Mouse (Mus musculus): ENCODE measurements around the gene Klc3.
A peak's percentile ranks its signal among the peaks of the same experiment; 100 is the strongest.

Gene Klc3

GRCm38 (mm10) chr7:19403731-19404296 lies at the start of gene Klc3:
Klc3 (minus strand) TSS chr7:19404104.
- peak; percentile 93 for DNase-seq (ENCODE audit: low read depth, low spot score)

DNA sequence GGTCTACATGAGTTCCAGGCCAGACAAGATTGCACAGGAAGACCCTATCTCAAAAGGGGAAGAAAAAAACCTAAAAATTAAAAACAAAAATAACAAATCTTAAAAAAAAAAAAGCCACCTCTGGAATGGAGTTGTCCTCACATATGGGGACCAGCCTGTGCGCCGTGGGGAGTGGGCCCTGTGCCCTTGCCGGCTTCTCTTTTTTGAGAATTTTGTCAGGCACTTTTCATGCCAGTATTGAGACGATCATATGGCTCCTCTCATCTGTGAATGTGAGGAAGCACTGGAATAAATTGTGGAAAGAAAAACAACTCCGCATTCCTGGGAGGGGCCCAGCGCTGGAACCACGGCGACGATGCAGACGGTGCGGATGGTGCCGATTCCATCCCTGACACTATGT lies 45.3 kb upstream of the Klc3 start:
- DNase-seq (ENCODE audit: low read depth, low spot score): no peak

- DNase-seq (ENCODE audit: low read depth, low spot score): no peak
Measured at GRCm38 (mm10) chr7:19447689-19448088, 43.8 kb upstream of the Klc3 start.

- DNase-seq (ENCODE audit: low read depth, low spot score): no peak
Measured at GRCm38 (mm10) chr7:19444801-19445200, 40.9 kb upstream of the Klc3 start.

DNA sequence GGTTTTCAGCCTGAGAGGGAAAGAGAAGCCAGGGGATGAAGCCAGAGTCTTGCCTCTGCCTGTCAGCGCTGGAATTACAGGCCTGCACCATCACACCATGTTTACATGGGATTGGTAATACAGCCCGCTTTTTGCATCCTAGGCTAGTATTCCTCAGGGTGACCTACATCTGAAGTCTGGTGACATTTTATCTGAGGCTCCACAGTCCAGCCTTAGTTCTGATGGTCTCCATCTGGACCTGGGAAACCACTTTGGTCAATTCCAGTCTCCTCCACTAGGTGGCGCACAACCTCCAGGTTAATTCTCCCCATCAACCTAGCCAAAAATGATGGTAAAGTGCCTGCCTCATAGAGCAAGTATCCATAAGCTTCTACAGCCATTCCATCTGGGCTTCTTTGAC lies 39.4 kb upstream of the Klc3 start:
- peak; percentile 81 for DNase-seq (ENCODE audit: low read depth, low spot score)

- DNase-seq (ENCODE audit: low read depth, low spot score): no peak
Measured at GRCm38 (mm10) chr7:19441448-19442091, 37.7 kb upstream of the Klc3 start.

DNA sequence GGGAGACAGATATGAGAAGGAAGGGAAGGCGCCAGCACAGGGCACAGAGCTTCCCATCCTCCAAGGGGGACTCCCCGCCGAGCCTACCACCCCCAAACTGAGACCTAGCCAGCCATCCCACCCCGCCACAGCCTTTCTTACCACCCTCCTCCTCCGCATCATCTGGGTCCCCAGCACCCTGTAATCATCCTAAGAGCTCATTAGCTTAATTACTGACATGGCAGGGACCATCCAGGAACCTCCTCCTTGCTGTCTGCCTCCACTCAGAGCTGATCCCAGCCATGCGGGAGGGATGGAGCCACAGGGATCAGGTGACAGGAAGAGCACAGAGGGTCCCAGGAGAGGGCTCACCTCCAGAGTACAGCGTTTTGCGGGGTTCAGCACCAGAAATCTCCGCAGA lies 33.1 kb upstream of the Klc3 start:
- no peak for DNase-seq (ENCODE audit: low read depth, low spot score)

GRCm38 (mm10) chr7:19436276-19436675 lies 32.4 kb upstream of the Klc3 start:
- no peak for DNase-seq (ENCODE audit: low read depth, low spot score)

DNA sequence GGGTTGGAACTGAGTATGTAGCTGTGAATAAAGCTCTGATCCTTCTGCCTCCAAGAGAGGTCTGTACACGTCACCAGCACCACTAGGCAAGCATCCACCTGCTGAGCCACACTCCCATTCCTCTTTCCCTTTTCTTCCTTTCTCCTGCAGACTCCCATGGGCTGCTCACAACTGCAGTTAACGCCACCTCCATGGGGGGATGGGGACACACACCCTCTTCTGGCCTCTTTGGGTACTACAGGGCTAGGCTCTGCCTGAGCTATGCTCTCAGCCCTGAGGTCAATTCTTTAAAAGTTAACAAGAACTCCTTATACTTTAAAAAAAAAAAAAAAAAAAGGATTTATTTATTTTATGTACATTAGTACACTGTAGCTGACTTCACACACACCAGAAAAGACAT lies 28.6 kb upstream of the Klc3 start:
- peak; percentile 24 for DNase-seq (ENCODE audit: low read depth, low spot score)

- no peak for DNase-seq (ENCODE audit: low read depth, low spot score)
Measured at GRCm38 (mm10) chr7:19430402-19430801, 26.5 kb upstream of the Klc3 start.

DNA sequence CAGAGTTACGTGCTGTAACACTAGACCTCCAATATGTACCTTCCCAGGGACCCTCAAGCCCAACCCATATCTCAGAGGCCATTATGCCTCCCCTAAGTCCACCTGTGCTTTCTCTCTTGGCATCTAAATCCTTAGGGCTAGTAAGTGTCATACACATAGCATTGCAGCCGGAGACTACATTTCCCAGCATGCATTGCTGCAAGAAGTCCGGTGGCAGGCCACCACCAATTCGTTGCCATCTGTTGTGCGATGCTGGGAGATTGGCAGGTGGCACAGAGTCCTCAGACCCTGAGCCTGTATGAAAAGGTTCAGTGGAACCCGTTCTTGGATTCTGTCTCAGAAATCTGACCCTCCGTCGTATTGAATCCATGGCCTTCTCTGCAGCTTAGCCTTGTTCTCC lies 25.8 kb upstream of the Klc3 start:
- peak; percentile 38 for DNase-seq (ENCODE audit: low read depth, low spot score)

DNA sequence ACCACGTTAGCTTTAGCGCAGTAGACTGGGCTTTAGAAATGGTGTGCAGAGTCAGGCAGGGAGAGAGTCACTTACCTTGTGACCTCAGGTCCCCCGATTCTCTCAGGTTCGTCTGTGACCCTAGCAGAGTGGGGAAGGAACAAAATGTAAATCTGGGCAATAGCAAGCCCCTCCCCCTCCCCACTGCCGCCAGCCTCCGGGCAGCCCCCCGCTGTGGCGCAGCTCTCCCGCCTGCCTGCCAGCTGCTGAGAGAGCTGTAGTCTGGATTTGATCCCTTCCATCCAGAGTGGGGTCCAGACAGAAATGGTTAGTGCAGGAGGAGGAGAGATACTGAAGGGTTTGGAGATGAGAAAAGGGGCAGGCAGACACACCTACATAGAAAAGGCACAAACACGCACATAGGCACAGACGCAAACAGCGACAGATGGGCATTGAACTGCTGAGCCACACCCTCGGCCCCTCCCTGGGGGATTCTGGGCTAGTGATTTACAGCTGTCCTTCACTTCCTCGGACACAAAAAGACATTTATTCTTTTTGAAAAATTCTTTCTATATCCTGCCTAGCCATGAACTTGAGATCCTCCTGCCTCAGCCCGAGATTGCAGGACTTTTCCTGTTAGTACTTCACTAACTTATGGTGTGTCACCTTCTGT lies 24.2 kb upstream of the Klc3 start:
- DNase-seq (ENCODE audit: low read depth, low spot score): no peak

DNA sequence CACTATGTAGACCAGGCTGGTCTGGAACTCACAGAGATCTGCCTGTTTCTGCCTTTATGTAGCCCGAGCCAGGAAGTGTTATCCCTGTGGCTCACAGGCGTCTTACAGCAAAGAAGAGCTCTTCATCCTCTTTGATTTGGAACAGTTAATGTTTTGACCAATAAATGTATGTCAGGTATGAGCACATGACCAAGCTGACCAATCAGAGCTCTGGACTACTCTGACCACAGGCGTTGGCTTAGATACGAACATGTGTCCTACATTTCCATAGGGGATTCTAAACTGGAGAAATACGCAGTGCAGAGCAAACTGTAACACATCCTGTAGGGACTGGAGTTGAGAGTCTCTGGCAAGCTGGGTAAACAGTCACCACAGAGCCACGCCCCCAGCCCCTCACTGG lies 23.0 kb upstream of the Klc3 start:
- DNase-seq (ENCODE audit: low read depth, low spot score): no peak

GRCm38 (mm10) chr7:19426349-19426748 lies 22.4 kb upstream of the Klc3 start:
- no peak for DNase-seq (ENCODE audit: low read depth, low spot score)

- DNase-seq (ENCODE audit: low read depth, low spot score): no peak
Measured at GRCm38 (mm10) chr7:19424051-19424450, 20.1 kb upstream of the Klc3 start.

GRCm38 (mm10) chr7:19423083-19423482 lies 19.2 kb upstream of the Klc3 start:
- no peak for DNase-seq (ENCODE audit: low read depth, low spot score)

DNA sequence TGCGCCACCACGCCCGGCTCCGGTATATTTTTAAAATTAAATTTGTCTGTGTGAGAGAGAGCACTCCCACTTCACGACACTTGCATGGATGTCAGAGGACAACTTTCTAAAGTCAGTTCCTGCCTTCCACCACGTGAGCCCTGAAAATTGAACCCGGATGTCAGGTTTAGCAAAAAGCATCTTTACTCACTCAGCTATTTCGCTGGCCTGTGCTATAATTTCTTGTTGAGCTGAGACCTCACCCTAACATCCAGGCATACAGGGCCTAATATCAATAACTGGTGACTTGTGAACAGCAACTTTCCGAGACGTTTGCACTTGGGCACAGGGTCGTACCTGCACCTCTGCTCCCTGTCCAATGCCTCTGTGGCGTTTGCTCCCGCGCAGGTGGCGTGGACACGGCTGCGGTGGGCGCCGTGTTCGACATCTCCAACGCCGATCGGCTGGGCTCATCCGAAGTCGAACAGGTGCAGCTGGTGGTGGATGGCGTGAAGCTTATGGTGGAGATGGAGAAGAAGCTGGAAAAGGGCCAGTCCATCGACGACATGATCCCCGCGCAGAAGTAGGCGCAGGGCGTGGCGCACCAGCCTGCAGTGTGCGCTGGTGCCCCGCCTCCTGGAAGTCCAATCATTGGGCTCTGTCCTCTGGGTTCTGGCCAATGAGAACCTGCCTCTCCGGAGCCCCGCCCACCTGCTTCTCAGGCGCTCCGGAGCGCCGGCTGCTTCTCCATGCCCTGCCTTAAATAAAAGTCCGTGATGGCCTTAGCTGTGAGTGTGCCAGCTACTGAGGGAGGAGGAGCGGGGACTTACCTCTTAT lies 17.1 kb upstream of the Klc3 start:
- peak; percentile 92 for DNase-seq (ENCODE audit: low read depth, low spot score)

DNA sequence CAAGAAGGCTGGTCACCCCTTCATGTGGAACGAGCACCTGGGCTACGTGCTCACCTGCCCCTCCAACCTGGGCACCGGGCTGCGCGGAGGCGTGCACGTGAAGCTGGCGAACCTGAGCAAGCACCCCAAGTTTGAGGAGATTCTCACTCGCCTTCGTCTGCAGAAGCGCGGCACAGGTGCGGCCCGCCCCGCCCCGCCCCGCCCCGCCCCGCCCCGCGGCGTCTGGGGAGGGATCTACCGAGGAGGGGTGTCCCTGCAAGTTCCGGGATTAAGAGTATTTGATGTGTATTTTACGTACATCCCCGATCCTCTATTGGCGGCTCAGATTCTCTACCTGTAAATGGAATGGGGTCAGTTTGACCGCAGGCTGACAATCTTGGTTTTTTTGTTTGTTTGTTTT lies 16.2 kb upstream of the Klc3 start:
- DNase-seq (ENCODE audit: low read depth, low spot score): peak; percentile 49

DNA sequence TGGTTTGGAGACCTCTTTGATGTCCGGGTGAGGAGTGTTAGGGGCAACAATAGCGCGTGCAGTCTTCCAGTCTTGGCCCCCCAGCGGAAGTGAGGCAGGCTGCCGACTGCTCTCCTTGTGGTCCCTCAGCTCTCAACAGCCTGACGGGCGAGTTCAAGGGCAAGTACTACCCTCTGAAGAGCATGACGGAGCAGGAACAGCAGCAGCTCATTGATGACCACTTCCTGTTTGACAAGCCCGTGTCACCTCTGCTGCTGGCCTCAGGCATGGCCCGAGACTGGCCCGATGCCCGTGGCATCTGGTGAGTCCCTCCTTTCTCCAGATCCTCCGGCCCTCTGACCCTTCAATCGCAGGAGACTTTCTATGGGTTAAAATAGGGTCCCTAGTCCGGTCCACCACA lies 12.7 kb upstream of the Klc3 start:
- no peak for DNase-seq (ENCODE audit: low read depth, low spot score)

- DNase-seq (ENCODE audit: low read depth, low spot score): no peak
Measured at GRCm38 (mm10) chr7:19413525-19413924, 9.6 kb upstream of the Klc3 start.

GRCm38 (mm10) chr7:19411783-19412182 lies 7.9 kb upstream of the Klc3 start:
- no peak for DNase-seq (ENCODE audit: low read depth, low spot score)

DNA sequence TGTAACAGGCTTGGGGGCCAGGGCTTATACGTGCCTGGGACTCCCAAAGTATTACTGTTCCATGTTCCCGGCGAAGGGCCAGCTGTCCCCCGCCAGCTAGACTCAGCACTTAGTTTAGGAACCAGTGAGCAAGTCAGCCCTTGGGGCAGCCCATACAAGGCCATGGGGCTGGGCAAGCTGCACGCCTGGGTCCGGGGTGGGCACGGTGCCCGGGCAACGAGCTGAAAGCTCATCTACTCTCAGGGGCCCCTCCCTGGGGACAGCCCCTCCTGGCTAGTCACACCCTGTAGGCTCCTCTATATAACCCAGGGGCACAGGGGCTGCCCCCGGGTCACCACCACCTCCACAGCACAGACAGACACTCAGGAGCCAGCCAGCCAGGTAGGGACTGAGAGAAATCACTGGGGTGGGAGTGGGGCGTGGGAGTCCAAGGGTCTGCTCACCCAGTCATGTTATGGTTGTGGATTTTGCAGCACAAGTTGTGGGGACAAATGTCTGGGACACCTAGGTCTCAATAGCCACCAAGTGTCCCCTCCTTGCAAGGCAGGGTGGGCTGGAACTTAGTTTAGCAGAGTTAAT lies 7.0 kb upstream of the Klc3 start:
- no peak for DNase-seq (ENCODE audit: low read depth, low spot score)

All from CD4-positive, CD25-positive, alpha-beta regulatory T cell, adult 2 months (primary cell).